Mouse (Mus musculus) liver, embryonic 13.5 days (tissue): ENCODE data around the gene Nfkbil1. TPM values are rescaled to one million over a fixed set of nuclear protein-coding genes. Genes with fewer than 3 reads are reported as not detected.
A peak's percentile ranks its signal among the peaks of the same experiment; 100 is the strongest.

Source experiments
- ATAC-seq: fragments of 200-750 bp; cut with Nextera tagmentation; 2 replicates; pipeline ENCODE4 v1.8.0; 2017; ENCODE audit warnings: low read depth, mild to moderate bottlenecking, moderate number of reproducible peaks, moderate library complexity
- DNase-seq: peaks from one replicate; pipeline ENCODE4 v3.0.0; 2022
- H3K27ac ChIP-seq: fragments of 300-500 bp; sonication (generic); 2 replicates; pipeline ENCODE4 v1.5.1; 2015; ENCODE audit warnings: moderate library complexity, mild to moderate bottlenecking, inconsistent platforms
- H3K27me3 ChIP-seq: fragments of 300-500 bp; sonication (generic); 2 replicates; pipeline ENCODE4 v1.6.1; 2015; ENCODE audit warnings: mild to moderate bottlenecking, inconsistent platforms
- H3K36me3 ChIP-seq: fragments of 300-500 bp; sonication (generic); 2 replicates; pipeline ENCODE4 v1.6.1; 2015; ENCODE audit warnings: mild to moderate bottlenecking, inconsistent platforms
- H3K4me1 ChIP-seq: fragments of 300-500 bp; sonication (generic); replicated peaks from 2 replicates; pipeline ENCODE4 v1.6.1; 2015; ENCODE audit warnings: inconsistent platforms
- H3K4me2 ChIP-seq: fragments of 300-500 bp; sonication (generic); 2 replicates; pipeline ENCODE4 v1.6.1; 2015; ENCODE audit warnings: inconsistent platforms, mild to moderate bottlenecking, moderate library complexity
- H3K4me3 ChIP-seq: fragments of 300-500 bp; sonication (generic); replicated peaks from 2 replicates; pipeline ENCODE4 v1.5.1; 2015; ENCODE audit warnings: mild to moderate bottlenecking, inconsistent platforms
- H3K9ac ChIP-seq: fragments of 300-500 bp; sonication (generic); 2 replicates; pipeline ENCODE4 v1.6.1; 2015; ENCODE audit warnings: mild to moderate bottlenecking, inconsistent platforms
- H3K9me3 ChIP-seq: fragments of 300-500 bp; sonication (generic); replicated peaks from 2 replicates; pipeline ENCODE4 v1.6.1; 2016; ENCODE audit warnings: inconsistent platforms
- WGBS: fragments of 180-500 bp; shearing (Covaris S2); methylation state at CpG from one replicate; pipeline ENCODE4 v1.1.7; 2015; ENCODE audit not compliant: insufficient replicate concordance; 5-methylcytosine and 5-hydroxymethylcytosine counted together
- microRNA-seq: library from miRNA; unstranded; fragments of <30 nt; microRNA quantifications from one replicate; pipeline ENCODE4, GENCODE M21; 2016
- polyA plus RNA-seq: library from polyadenylated mRNA; unstranded; fragments of >200 nt; fragmentation: Nextera tagmentation; extraction: Ambion mirVana; gene quantifications from 2 replicates; pipeline ENCODE4 v1.2.1, GENCODE M21; 2015

The Nfkbil1 gene
- polyA plus RNA-seq, 1 experiment from 2014 or later: 4.4 TPM

- H3K27ac ChIP-seq: peak overlapping the region; percentile 1; the same call in 1 of the 2 replicates
- WGBS: 57% methylated on average over 11 of the region's 11 CpGs
- no peaks in the 10 kb centered on the region for H3K27me3 ChIP-seq
- no peaks in the 10 kb centered on the region; the same call in 1 of the 2 replicates for H3K4me1 ChIP-seq
- DNase-seq: no peak
- H3K36me3 ChIP-seq: no peaks in the 10 kb centered on the region
- ATAC-seq: no peak
- H3K9me3 ChIP-seq: no peaks in the 10 kb centered on the region
- no peak overlapping the region for H3K4me2 ChIP-seq
- no peak overlapping the region for H3K9ac ChIP-seq
- H3K4me3 ChIP-seq: no peak overlapping the region
These were observed 63.0 kb downstream of the Nfkbil1 start for GRCm38 (mm10) chr17:35172445-35173234.

Small RNA genes within 50 kb of the gene (microRNA-seq; reads per million reads assigned to microRNA genes)
- not detected for gene Mir6973a
- gene Mir6974: not detected
- gene Mir6975: 2.1 reads per million
- 0.88 reads per million for gene Mir8094

Other genes starting within 250 kb of the Nfkbil1 start
- gene Vars, start 234.8 kb downstream of the Nfkbil1 start, polyA plus RNA-seq: 110 and 112 TPM in 2 replicates
- gene Vwa7, start 219.2 kb downstream of the Nfkbil1 start, polyA plus RNA-seq: 0.08 TPM in 2 replicates
- gene Sapcd1, start 207.8 kb downstream of the Nfkbil1 start, polyA plus RNA-seq: 2.5 and 2.8 TPM in 2 replicates
- gene Msh5, start 189.0 kb downstream of the Nfkbil1 start, polyA plus RNA-seq: 3.2 and 3.4 TPM in 2 replicates
- gene Clic1, start 185.8 kb downstream of the Nfkbil1 start, polyA plus RNA-seq: 141 and 147 TPM in 2 replicates
- 28.9 and 30.6 TPM in 2 replicates for gene Ddah2, start 176.8 kb downstream of the Nfkbil1 start, polyA plus RNA-seq
- 0.25 and 0.31 TPM in 2 replicates for gene Ly6g6c, start 170.4 kb downstream of the Nfkbil1 start, polyA plus RNA-seq
- 4.1 and 5.2 TPM in 2 replicates for gene Mpig6b, start 169.6 kb downstream of the Nfkbil1 start, polyA plus RNA-seq
- gene Ly6g6e, start 158.9 kb downstream of the Nfkbil1 start, polyA plus RNA-seq: 0.13 and 0.23 TPM in 2 replicates
- gene Ly6g6d, start 157.7 kb downstream of the Nfkbil1 start, polyA plus RNA-seq: 0.35 and 0.47 TPM in 2 replicates
- 7.2 and 7.3 TPM in 2 replicates for gene Ly6g6f, start 150.2 kb downstream of the Nfkbil1 start, polyA plus RNA-seq
- gene Abhd16a, start 146.5 kb downstream of the Nfkbil1 start, polyA plus RNA-seq: 51.0 and 54.9 TPM in 2 replicates
- not detected in 2 replicates for gene Ly6g5c, start 127.5 kb downstream of the Nfkbil1 start, polyA plus RNA-seq
- gene Ly6g5b, start 120.4 kb downstream of the Nfkbil1 start, polyA plus RNA-seq: 0.21 and 0.28 TPM in 2 replicates
- 14.1 and 14.8 TPM in 2 replicates for gene Gpank1, start 114.3 kb downstream of the Nfkbil1 start, polyA plus RNA-seq
- 176 and 182 TPM in 2 replicates for gene Csnk2b, start 113.7 kb downstream of the Nfkbil1 start, polyA plus RNA-seq
- 3.1 and 3.6 TPM in 2 replicates for gene D17H6S53E, start 109.4 kb downstream of the Nfkbil1 start, polyA plus RNA-seq
- gene Apom, start 103.7 kb downstream of the Nfkbil1 start, polyA plus RNA-seq: 553 and 573 TPM in 2 replicates
- 22.4 and 27.4 TPM in 2 replicates for gene Bag6, start 100.6 kb downstream of the Nfkbil1 start, polyA plus RNA-seq
- 45.1 and 51.5 TPM in 2 replicates for gene Prrc2a, start 70.9 kb downstream of the Nfkbil1 start, polyA plus RNA-seq
- gene Aif1, start 59.7 kb downstream of the Nfkbil1 start, polyA plus RNA-seq: 17.4 and 18.5 TPM in 2 replicates
- gene Lst1, start 47.4 kb downstream of the Nfkbil1 start, polyA plus RNA-seq: 21.6 and 29.0 TPM in 2 replicates
- 0.53 and 0.80 TPM in 2 replicates for gene Ltb, start 41.4 kb downstream of the Nfkbil1 start, polyA plus RNA-seq
- gene Tnf, start 33.8 kb downstream of the Nfkbil1 start, polyA plus RNA-seq: 0.25 and 0.35 TPM in 2 replicates
- 0.07 and 0.10 TPM in 2 replicates for gene Lta, start 30.4 kb downstream of the Nfkbil1 start, polyA plus RNA-seq
- gene Gm16181, start 15.0 kb downstream of the Nfkbil1 start, polyA plus RNA-seq: 0.36 TPM in 1 of 2 replicates, not detected in the other
- 0.76 and 1.3 TPM in 2 replicates for gene Atp6v1g2, start 2.1 kb downstream of the Nfkbil1 start, polyA plus RNA-seq
- gene Ddx39b, start 6.0 kb upstream of the Nfkbil1 start, polyA plus RNA-seq: 208 and 220 TPM in 2 replicates
- 74.5 and 77.7 TPM in 2 replicates for gene H2-D1, start 26.9 kb upstream of the Nfkbil1 start, polyA plus RNA-seq
- 1.0 and 1.4 TPM in 2 replicates for gene H2-Q1, start 84.6 kb upstream of the Nfkbil1 start, polyA plus RNA-seq
- 0.68 and 0.90 TPM in 2 replicates for gene H2-Q2, start 106.5 kb upstream of the Nfkbil1 start, polyA plus RNA-seq
- 1.7 and 2.0 TPM in 2 replicates for gene H2-Q4, start 143.8 kb upstream of the Nfkbil1 start, polyA plus RNA-seq
- 9.6 and 11.1 TPM in 2 replicates for gene H2-Q6, start 189.1 kb upstream of the Nfkbil1 start, polyA plus RNA-seq
- gene H2-Q7, start 203.4 kb upstream of the Nfkbil1 start, polyA plus RNA-seq: 23.9 and 24.6 TPM in 2 replicates
- gene H2-Q10, start 234.3 kb upstream of the Nfkbil1 start, polyA plus RNA-seq: 147 and 152 TPM in 2 replicates